Mouse (Mus musculus): ENCODE results near the gene Immp2l. TPM values are rescaled to one million over a fixed set of nuclear protein-coding genes. Genes with fewer than 3 reads are reported as not detected.
A peak's percentile ranks its signal among the peaks of the same experiment; 100 is the strongest.

The Immp2l gene
- polyA plus RNA-seq, 1 experiment from 2014 or later = 16.6 TPM

- H3K4me2 ChIP-seq = no peak overlapping the region
- no peak overlapping the region for H3K4me3 ChIP-seq
- H3K9ac ChIP-seq = no peak overlapping the region
- no peaks in the 10 kb centered on the region for H3K9me3 ChIP-seq
- H3K27me3 ChIP-seq = no peaks in the 10 kb centered on the region
- H3K36me3 ChIP-seq = no peaks in the 10 kb centered on the region
- H3K27ac ChIP-seq = no peak overlapping the region
- WGBS = 30% methylated on average over 3 of the region's 3 CpGs
- no peak for ATAC-seq (ENCODE audit: insufficient number of reproducible peaks, insufficient read depth, low FRiP score, low TSS enrichment, low read depth)
- H3K4me1 ChIP-seq = no peaks in the 10 kb centered on the region
Measured at GRCm38 (mm10) chr12:41275361-41275760, 251.5 kb downstream of the Immp2l start.

- 94% methylated on average over 1 of the region's 1 CpGs for WGBS
- ATAC-seq (ENCODE audit: insufficient number of reproducible peaks, insufficient read depth, low FRiP score, low TSS enrichment, low read depth) = no peak
- Histone ChIP-seq H3K9ac (no peak overlapping the region), H3K27me3 (no peaks in the 10 kb centered on the region), H3K4me3 (no peak overlapping the region), H3K9me3 (0 out of 2 replicates have a peak, but pooled peaks cover 2% of the 10 kb centered on the region), H3K27ac (no peak overlapping the region), H3K4me2 (no peak overlapping the region), H3K36me3 (no peaks in the 10 kb centered on the region), H3K4me1 (no peaks in the 10 kb centered on the region)
Measured at GRCm38 (mm10) chr12:41277896-41278295, 254.0 kb downstream of the Immp2l start.

- Histone ChIP-seq H3K4me1 (peaks cover 5% of the 10 kb centered on the region; the same call in 1 of the 2 replicates), H3K4me3 (no peak overlapping the region), H3K9ac (no peak overlapping the region), H3K4me2 (no peak overlapping the region), H3K9me3 (no peaks in the 10 kb centered on the region), H3K27me3 (no peaks in the 10 kb centered on the region), H3K36me3 (no peaks in the 10 kb centered on the region), H3K27ac (no peak overlapping the region)
- no peak for ATAC-seq (ENCODE audit: insufficient number of reproducible peaks, insufficient read depth, low FRiP score, low TSS enrichment, low read depth)
- 19% methylated on average over 3 of the region's 3 CpGs for WGBS
Measured at GRCm38 (mm10) chr12:41289047-41289446, 265.2 kb downstream of the Immp2l start.

GRCm38 (mm10) chr12:41307015-41307414, 283.1 kb downstream of the Immp2l start:
- Histone ChIP-seq H3K9ac (no peak overlapping the region), H3K9me3 (no peaks in the 10 kb centered on the region), H3K4me3 (no peak overlapping the region), H3K4me2 (no peak overlapping the region), H3K27me3 (no peaks in the 10 kb centered on the region), H3K4me1 (0 out of 2 replicates have a peak, but pooled peaks cover 4% of the 10 kb centered on the region), H3K36me3 (no peaks in the 10 kb centered on the region), H3K27ac (no peak overlapping the region)
- WGBS = 61% methylated on average over 3 of the region's 3 CpGs
- no peak for ATAC-seq (ENCODE audit: insufficient number of reproducible peaks, insufficient read depth, low FRiP score, low TSS enrichment, low read depth)

GRCm38 (mm10) chr12:41308726-41309680, 285.1 kb downstream of the Immp2l start:
- 81% methylated on average over 6 of the region's 6 CpGs for WGBS
- H3K36me3 ChIP-seq = no peaks in the 10 kb centered on the region
- H3K4me2 ChIP-seq = no peak overlapping the region
- H3K27me3 ChIP-seq = no peaks in the 10 kb centered on the region
- ATAC-seq (ENCODE audit: insufficient number of reproducible peaks, insufficient read depth, low FRiP score, low TSS enrichment, low read depth) = no peak
- H3K9ac ChIP-seq = no peak overlapping the region
- no peaks in the 10 kb centered on the region for H3K9me3 ChIP-seq
- H3K4me3 ChIP-seq = no peak overlapping the region
- H3K27ac ChIP-seq = no peak overlapping the region
- H3K4me1 ChIP-seq = 0 out of 2 replicates have a peak, but pooled peaks cover 4% of the 10 kb centered on the region

- 0 out of 2 replicates have a peak, but pooled peaks cover 11% of the 10 kb centered on the region for H3K4me1 ChIP-seq
- no peak overlapping the region for H3K4me3 ChIP-seq
- WGBS = 87% methylated on average over 6 of the region's 6 CpGs
- no peaks in the 10 kb centered on the region for H3K27me3 ChIP-seq
- no peak overlapping the region for H3K9ac ChIP-seq
- H3K9me3 ChIP-seq = no peaks in the 10 kb centered on the region
- no peak overlapping the region for H3K4me2 ChIP-seq
- ATAC-seq (ENCODE audit: insufficient number of reproducible peaks, insufficient read depth, low FRiP score, low TSS enrichment, low read depth) = no peak
- H3K36me3 ChIP-seq = no peaks in the 10 kb centered on the region
- no peak overlapping the region for H3K27ac ChIP-seq
Measured at GRCm38 (mm10) chr12:41313391-41313790, 289.5 kb downstream of the Immp2l start.

- H3K4me2 ChIP-seq = peak overlapping the region; percentile 47
- no peak for ATAC-seq (ENCODE audit: insufficient number of reproducible peaks, insufficient read depth, low FRiP score, low TSS enrichment, low read depth)
- no peak overlapping the region for H3K4me3 ChIP-seq
- peak overlapping the region; percentile 58; the same call in 1 of the 2 replicates for H3K9ac ChIP-seq
- no peaks in the 10 kb centered on the region for H3K36me3 ChIP-seq
- no peaks in the 10 kb centered on the region for H3K9me3 ChIP-seq
- no peaks in the 10 kb centered on the region for H3K27me3 ChIP-seq
- WGBS = 17% methylated on average over 11 of the region's 11 CpGs
- H3K4me1 ChIP-seq = 0 out of 2 replicates have a peak, but pooled peaks cover 7% of the 10 kb centered on the region
- no peak overlapping the region for H3K27ac ChIP-seq
Measured at GRCm38 (mm10) chr12:41314811-41315461, 291.0 kb downstream of the Immp2l start.

- Histone ChIP-seq H3K27ac (no peak overlapping the region), H3K27me3 (no peaks in the 10 kb centered on the region)
Measured at GRCm38 (mm10) chr12:41315871-41316270, 292.0 kb downstream of the Immp2l start.

GRCm38 (mm10) chr12:41316426-41316825, 292.5 kb downstream of the Immp2l start:
- Histone ChIP-seq H3K9me3 (no peaks in the 10 kb centered on the region), H3K4me3 (no peak overlapping the region), H3K36me3 (no peaks in the 10 kb centered on the region), H3K4me1 (0 out of 2 replicates have a peak, but pooled peaks cover 7% of the 10 kb centered on the region), H3K9ac (no peak overlapping the region), H3K27me3 (no peaks in the 10 kb centered on the region), H3K4me2 (no peak overlapping the region), H3K27ac (no peak overlapping the region)
- 84% methylated on average over 4 of the region's 4 CpGs for WGBS
- no peak for ATAC-seq (ENCODE audit: insufficient number of reproducible peaks, insufficient read depth, low FRiP score, low TSS enrichment, low read depth)

More at GRCm38 (mm10) chr12:41315871-41316270, 292.0 kb downstream of the Immp2l start:
- no peaks in the 10 kb centered on the region for H3K9me3 ChIP-seq
- ATAC-seq (ENCODE audit: insufficient number of reproducible peaks, insufficient read depth, low FRiP score, low TSS enrichment, low read depth) = no peak
- no peaks in the 10 kb centered on the region for H3K36me3 ChIP-seq
- H3K4me3 ChIP-seq = no peak overlapping the region
- 84% methylated on average over 4 of the region's 4 CpGs for WGBS
- H3K4me1 ChIP-seq = 0 out of 2 replicates have a peak, but pooled peaks cover 7% of the 10 kb centered on the region
- H3K4me2 ChIP-seq = no peak overlapping the region
- H3K9ac ChIP-seq = no peak overlapping the region

GRCm38 (mm10) chr12:41317431-41317830, 293.5 kb downstream of the Immp2l start:
- 95% methylated on average over 2 of the region's 2 CpGs for WGBS
- H3K9ac ChIP-seq = no peak overlapping the region
- H3K27ac ChIP-seq = no peak overlapping the region

GRCm38 (mm10) chr12:41322018-41322417, 298.1 kb downstream of the Immp2l start:
- no peak for ATAC-seq (ENCODE audit: insufficient number of reproducible peaks, insufficient read depth, low FRiP score, low TSS enrichment, low read depth)
- Histone ChIP-seq H3K9me3 (no peaks in the 10 kb centered on the region), H3K27me3 (no peaks in the 10 kb centered on the region), H3K36me3 (no peaks in the 10 kb centered on the region), H3K4me2 (no peak overlapping the region), H3K27ac (no peak overlapping the region), H3K4me1 (no peaks in the 10 kb centered on the region), H3K4me3 (no peak overlapping the region), H3K9ac (no peak overlapping the region)
- 80% methylated on average over 1 of the region's 1 CpGs for WGBS

More at GRCm38 (mm10) chr12:41317431-41317830, 293.5 kb downstream of the Immp2l start:
- Histone ChIP-seq H3K4me3 (no peak overlapping the region), H3K4me1 (0 out of 2 replicates have a peak, but pooled peaks cover 7% of the 10 kb centered on the region), H3K4me2 (no peak overlapping the region), H3K9me3 (no peaks in the 10 kb centered on the region), H3K36me3 (no peaks in the 10 kb centered on the region), H3K27me3 (no peaks in the 10 kb centered on the region)
- no peak for ATAC-seq (ENCODE audit: insufficient number of reproducible peaks, insufficient read depth, low FRiP score, low TSS enrichment, low read depth)
